Mouse (Mus musculus) limb, embryonic 15.5 days (tissue): ENCODE data around the gene Gpr108. TPM values are rescaled to one million over a fixed set of nuclear protein-coding genes. Genes with fewer than 3 reads are reported as not detected.

ENCODE experiments used
- ATAC-seq: fragments of 200-750 bp; cut with Nextera tagmentation; 2 replicates; pipeline ENCODE4 v1.8.0; 2017; ENCODE audit warnings: low read depth, moderate TSS enrichment; ENCODE audit not compliant: insufficient number of reproducible peaks, low FRiP score, low TSS enrichment
- H3K27ac ChIP-seq: fragments of 300-500 bp; sonication (generic); 2 replicates; pipeline ENCODE4 v1.5.1; 2015; ENCODE audit warnings: moderate library complexity, mild to moderate bottlenecking, inconsistent platforms
- H3K27me3 ChIP-seq: fragments of 300-500 bp; sonication (generic); 2 replicates; pipeline ENCODE4 v1.6.1; 2015; ENCODE audit warnings: inconsistent platforms
- H3K36me3 ChIP-seq: fragments of 300-500 bp; sonication (generic); 2 replicates; pipeline ENCODE4 v1.6.1; 2015; ENCODE audit warnings: inconsistent platforms
- H3K4me1 ChIP-seq: fragments of 300-500 bp; sonication (generic); 2 replicates; pipeline ENCODE4 v1.6.1; 2015; ENCODE audit warnings: inconsistent platforms
- H3K4me2 ChIP-seq: fragments of 300-500 bp; sonication (generic); 2 replicates; pipeline ENCODE4 v1.6.1; 2015; ENCODE audit warnings: mild to moderate bottlenecking, inconsistent platforms
- H3K4me3 ChIP-seq: fragments of 300-500 bp; sonication (generic); 2 replicates; pipeline ENCODE4 v1.5.1; 2015; ENCODE audit warnings: mild to moderate bottlenecking, inconsistent platforms
- H3K9ac ChIP-seq: fragments of 300-500 bp; sonication (generic); 2 replicates; pipeline ENCODE4 v1.6.1; 2015; ENCODE audit warnings: inconsistent platforms
- H3K9me3 ChIP-seq: fragments of 300-500 bp; sonication (generic); 2 replicates; pipeline ENCODE4 v1.6.1; 2016; ENCODE audit warnings: inconsistent platforms
- WGBS: fragments of 180-500 bp; shearing (Covaris S2); methylation state at CpG from one replicate; pipeline ENCODE4 v1.1.7; 2015; 5-methylcytosine and 5-hydroxymethylcytosine counted together
- polyA plus RNA-seq: library from polyadenylated mRNA; unstranded; fragments of >200 nt; fragmentation: Nextera tagmentation; extraction: Ambion mirVana; gene quantifications from 2 replicates; pipeline ENCODE4 v1.2.1, GENCODE M21; 2015

The Gpr108 gene
- polyA plus RNA-seq, 1 experiment from 2014 or later, result 43.6 TPM

- 18% methylated on average over 11 of the region's 11 CpGs for WGBS
- H3K9ac ChIP-seq, result no peak overlapping the region
- H3K27me3 ChIP-seq, result peaks cover 19% of the 10 kb centered on the region
- no peak overlapping the region for H3K27ac ChIP-seq
- no peaks in the 10 kb centered on the region for H3K4me1 ChIP-seq
- no peaks in the 10 kb centered on the region for H3K9me3 ChIP-seq
- no peak for ATAC-seq
- H3K4me3 ChIP-seq, result no peak overlapping the region
- no peaks in the 10 kb centered on the region for H3K36me3 ChIP-seq
- no peak overlapping the region for H3K4me2 ChIP-seq
These were observed 28.9 kb downstream of the Gpr108 start for GRCm38 (mm10) chr17:57219167-57219883.

- no peak overlapping the region for H3K4me2 ChIP-seq
- WGBS, result 77% methylated on average over 12 of the region's 12 CpGs
- no peaks in the 10 kb centered on the region for H3K9me3 ChIP-seq
- no peak overlapping the region for H3K9ac ChIP-seq
- H3K27me3 ChIP-seq, result peaks cover 10% of the 10 kb centered on the region
- no peak overlapping the region for H3K27ac ChIP-seq
- H3K36me3 ChIP-seq, result no peaks in the 10 kb centered on the region
- H3K4me1 ChIP-seq, result no peaks in the 10 kb centered on the region
- H3K4me3 ChIP-seq, result no peak overlapping the region
- ATAC-seq, result no peak
These were observed 29.8 kb downstream of the Gpr108 start for GRCm38 (mm10) chr17:57218335-57218900.

- H3K36me3 ChIP-seq, result no peaks in the 10 kb centered on the region
- H3K4me3 ChIP-seq, result no peak overlapping the region
- no peaks in the 10 kb centered on the region for H3K4me1 ChIP-seq
- no peaks in the 10 kb centered on the region for H3K9me3 ChIP-seq
- WGBS, result 42% methylated on average over 13 of the region's 13 CpGs
- no peak for ATAC-seq
- H3K27ac ChIP-seq, result no peak overlapping the region
- no peaks in the 10 kb centered on the region for H3K27me3 ChIP-seq
- no peak overlapping the region for H3K9ac ChIP-seq
- no peak overlapping the region for H3K4me2 ChIP-seq
These were observed 33.4 kb downstream of the Gpr108 start for GRCm38 (mm10) chr17:57214676-57215387.

GRCm38 (mm10) chr17:57211501-57211900 is 36.7 kb downstream of the Gpr108 start:
- Histone ChIP-seq H3K4me3 (no peak overlapping the region), H3K9ac (no peak overlapping the region), H3K4me1 (no peaks in the 10 kb centered on the region), H3K27me3 (no peaks in the 10 kb centered on the region), H3K9me3 (no peaks in the 10 kb centered on the region), H3K36me3 (no peaks in the 10 kb centered on the region), H3K4me2 (no peak overlapping the region), H3K27ac (no peak overlapping the region)
- ATAC-seq, result no peak
- WGBS, result 64% methylated on average over 9 of the region's 9 CpGs

GRCm38 (mm10) chr17:57209330-57209729 is 38.9 kb downstream of the Gpr108 start:
- H3K9ac ChIP-seq, result no peak overlapping the region
- H3K4me2 ChIP-seq, result no peak overlapping the region
- no peaks in the 10 kb centered on the region for H3K36me3 ChIP-seq
- 74% methylated on average over 4 of the region's 4 CpGs for WGBS
- no peak for ATAC-seq
- H3K27me3 ChIP-seq, result no peaks in the 10 kb centered on the region
- H3K4me1 ChIP-seq, result no peaks in the 10 kb centered on the region
- no peak overlapping the region for H3K27ac ChIP-seq
- no peak overlapping the region for H3K4me3 ChIP-seq
- H3K9me3 ChIP-seq, result no peaks in the 10 kb centered on the region

GRCm38 (mm10) chr17:57207938-57208337 is 40.3 kb downstream of the Gpr108 start:
- no peak overlapping the region for H3K4me3 ChIP-seq
- H3K27me3 ChIP-seq, result no peaks in the 10 kb centered on the region
- no peak overlapping the region for H3K27ac ChIP-seq
- H3K36me3 ChIP-seq, result no peaks in the 10 kb centered on the region
- no peak overlapping the region for H3K9ac ChIP-seq
- 69% methylated on average over 3 of the region's 3 CpGs for WGBS
- no peak overlapping the region for H3K4me2 ChIP-seq
- no peaks in the 10 kb centered on the region for H3K4me1 ChIP-seq
- H3K9me3 ChIP-seq, result no peaks in the 10 kb centered on the region
- ATAC-seq, result no peak

GRCm38 (mm10) chr17:57201841-57202724 is 46.2 kb downstream of the Gpr108 start:
- H3K27me3 ChIP-seq, result no peaks in the 10 kb centered on the region
- no peak overlapping the region for H3K4me3 ChIP-seq
- no peak overlapping the region for H3K9ac ChIP-seq
- WGBS, result 80% methylated on average over 10 of the region's 10 CpGs
- no peak for ATAC-seq
- no peaks in the 10 kb centered on the region for H3K4me1 ChIP-seq
- H3K4me2 ChIP-seq, result no peak overlapping the region
- no peaks in the 10 kb centered on the region for H3K36me3 ChIP-seq
- H3K9me3 ChIP-seq, result no peaks in the 10 kb centered on the region
- H3K27ac ChIP-seq, result no peak overlapping the region

GRCm38 (mm10) chr17:57198252-57198651 is 50.0 kb downstream of the Gpr108 start:
- Histone ChIP-seq H3K4me3 (no peak overlapping the region), H3K4me2 (no peak overlapping the region), H3K4me1 (no peaks in the 10 kb centered on the region), H3K27ac (no peak overlapping the region), H3K9me3 (no peaks in the 10 kb centered on the region), H3K36me3 (no peaks in the 10 kb centered on the region), H3K9ac (no peak overlapping the region), H3K27me3 (no peaks in the 10 kb centered on the region)
- 77% methylated on average over 3 of the region's 3 CpGs for WGBS
- no peak for ATAC-seq

GRCm38 (mm10) chr17:57195326-57196010 is 52.8 kb downstream of the Gpr108 start:
- no peaks in the 10 kb centered on the region for H3K4me1 ChIP-seq

GRCm38 (mm10) chr17:57194771-57195170 is 53.5 kb downstream of the Gpr108 start:
- Histone ChIP-seq H3K4me1 (no peaks in the 10 kb centered on the region), H3K4me2 (no peak overlapping the region), H3K27me3 (0 out of 2 replicates have a peak, but pooled peaks cover 2% of the 10 kb centered on the region), H3K27ac (no peak overlapping the region), H3K4me3 (no peak overlapping the region), H3K9me3 (no peaks in the 10 kb centered on the region), H3K36me3 (no peaks in the 10 kb centered on the region), H3K9ac (no peak overlapping the region)
- ATAC-seq, result no peak
- 84% methylated on average over 3 of the region's 3 CpGs for WGBS

More at GRCm38 (mm10) chr17:57195326-57196010, 52.8 kb downstream of the Gpr108 start:
- no peak for ATAC-seq
- Histone ChIP-seq H3K27me3 (0 out of 2 replicates have a peak, but pooled peaks cover 2% of the 10 kb centered on the region), H3K4me3 (no peak overlapping the region), H3K36me3 (no peaks in the 10 kb centered on the region), H3K27ac (no peak overlapping the region), H3K4me2 (no peak overlapping the region), H3K9me3 (no peaks in the 10 kb centered on the region), H3K9ac (no peak overlapping the region)
- WGBS, result 60% methylated on average over 8 of the region's 8 CpGs

GRCm38 (mm10) chr17:57194041-57194507 is 54.2 kb downstream of the Gpr108 start, which contains the start of gene Tnfsf14:
Tnfsf14 (minus strand) TSS chr17:57194177.
- 73% methylated on average over 11 of the region's 11 CpGs for WGBS
- Histone ChIP-seq H3K27me3 (0 out of 2 replicates have a peak, but pooled peaks cover 2% of the 10 kb centered on the region), H3K4me3 (no peak within 1 kb of the TSS), H3K9me3 (no peaks in the 10 kb centered on the region), H3K4me2 (no peak within 1 kb of the TSS), H3K27ac (no peak within 1 kb of the TSS), H3K4me1 (no peaks in the 10 kb centered on the region), H3K9ac (no peak within 1 kb of the TSS), H3K36me3 (no peaks in the 10 kb centered on the region)
- ATAC-seq, result no peak
